19 mouse cellular contexts compared by ENCODE assay signal in genomic region chr3:86768969-86769368, GRCm38 (mm10).
A peak's percentile ranks its signal among the peaks of the same experiment; 100 is the strongest.
DNase-seq lines count a peak whose midpoint lies in the region; ATAC-seq lines count a peak whose summit lies in the region.
"Had no signal": no experiment of that assay in that cellular context is flagged by ENCODE, and none has a peak within 500 bp of the region (broad histone marks: within the 10 kb centered on the region; RNA-seq: fewer than 3 reads in every experiment).

No protein-coding gene starts in this region.

- H3K27ac ChIP-seq in hindbrain, embryonic 14.5 days = no peak overlapping the region
- no peak overlapping the region; the same call in 1 of the 2 replicates for H3K27ac ChIP-seq in hindbrain, embryonic 12.5 days
- H3K27ac ChIP-seq in embryonic facial prominence, embryonic 12.5 days = peak overlapping the region; percentile 65
- H3K27ac ChIP-seq in limb, embryonic 11.5 days (replicated peaks; ENCODE audit: low read depth, low read length) = peak overlapping the region; percentile 72
- H3K27ac ChIP-seq in midbrain, embryonic 15.5 days = 0 out of 2 replicates have a peak overlapping the region, but pooled peaks have one; percentile 26
- H3K27ac ChIP-seq: embryonic facial prominence, embryonic 15.5 days; forebrain, embryonic 13.5 days; liver, embryonic 14.5 days had no signal

- no peak overlapping the region for H3K9ac ChIP-seq in hindbrain, embryonic 14.5 days
- H3K9ac ChIP-seq in hindbrain, embryonic 12.5 days = no peak overlapping the region
- H3K9ac ChIP-seq in embryonic facial prominence, embryonic 12.5 days = no peak overlapping the region
- H3K9ac ChIP-seq in limb, embryonic 11.5 days (ENCODE audit: low read length) = no peak overlapping the region
- no peak overlapping the region for H3K9ac ChIP-seq in midbrain, embryonic 15.5 days
- H3K9ac ChIP-seq: embryonic facial prominence, embryonic 15.5 days; forebrain, embryonic 13.5 days; liver, embryonic 14.5 days had no signal

- H3K4me3 ChIP-seq in hindbrain, embryonic 14.5 days (replicated peaks; ENCODE audit: low read length) = no peak overlapping the region
- H3K4me3 ChIP-seq in hindbrain, embryonic 12.5 days = no peak overlapping the region
- no peak overlapping the region for H3K4me3 ChIP-seq in embryonic facial prominence, embryonic 12.5 days
- H3K4me3 ChIP-seq in limb, embryonic 11.5 days (ENCODE audit: low read depth, low read length) = no peak overlapping the region
- H3K4me3 ChIP-seq in midbrain, embryonic 15.5 days = no peak overlapping the region
- H3K4me3 ChIP-seq: embryonic facial prominence, embryonic 15.5 days; forebrain, embryonic 13.5 days had no signal

- no peak overlapping the region for H3K4me2 ChIP-seq in hindbrain, embryonic 14.5 days (replicated peaks)
- no peak overlapping the region for H3K4me2 ChIP-seq in hindbrain, embryonic 12.5 days (replicated peaks)
- H3K4me2 ChIP-seq in embryonic facial prominence, embryonic 12.5 days (replicated peaks) = peak overlapping the region; percentile 27; the same call in 1 of the 2 replicates
- H3K4me2 ChIP-seq in limb, embryonic 11.5 days (ENCODE audit: low read depth, severe bottlenecking) = peak overlapping the region; percentile 20; the same call in 1 of the 2 replicates
- H3K4me2 ChIP-seq in midbrain, embryonic 15.5 days = peak overlapping the region; percentile 10; the same call in 1 of the 2 replicates
- H3K4me2 ChIP-seq: embryonic facial prominence, embryonic 15.5 days; forebrain, embryonic 13.5 days; heart, embryonic 11.5 days had no signal

- no peaks in the 10 kb centered on the region for H3K27me3 ChIP-seq in hindbrain, embryonic 14.5 days (ENCODE audit: control insufficient read depth, insufficient read depth, low read length)
- H3K27me3 ChIP-seq in hindbrain, embryonic 12.5 days = no peaks in the 10 kb centered on the region; the same call in 1 of the 2 replicates
- H3K27me3 ChIP-seq in embryonic facial prominence, embryonic 12.5 days = no peaks in the 10 kb centered on the region
- no peaks in the 10 kb centered on the region for H3K27me3 ChIP-seq in limb, embryonic 11.5 days (ENCODE audit: control insufficient read depth, insufficient read depth, low read length)
- no peaks in the 10 kb centered on the region for H3K27me3 ChIP-seq in midbrain, embryonic 15.5 days (replicated peaks)
- H3K27me3 ChIP-seq: embryonic facial prominence, embryonic 15.5 days; forebrain, embryonic 13.5 days had no signal

- intact Hi-C loops in left cerebral cortex, postnatal 4 days (cut with DNase I) = loop anchor here (10.0 kb wide), 1 partner anchor 444 kb away; no protein-coding TSS in a partner anchor

- no peaks in the 10 kb centered on the region for H3K9me3 ChIP-seq in hindbrain, embryonic 14.5 days (ENCODE audit: control insufficient read depth, low read length)
- no peaks in the 10 kb centered on the region for H3K9me3 ChIP-seq in hindbrain, embryonic 12.5 days (replicated peaks)
- H3K9me3 ChIP-seq in embryonic facial prominence, embryonic 12.5 days = no peaks in the 10 kb centered on the region
- H3K9me3 ChIP-seq in limb, embryonic 11.5 days (ENCODE audit: control insufficient read depth, low read length) = no peaks in the 10 kb centered on the region
- no peaks in the 10 kb centered on the region for H3K9me3 ChIP-seq in midbrain, embryonic 15.5 days
- H3K9me3 ChIP-seq: embryonic facial prominence, embryonic 15.5 days; forebrain, embryonic 13.5 days had no signal

- no peaks in the 10 kb centered on the region; the same call in 1 of the 2 replicates for H3K36me3 ChIP-seq in hindbrain, embryonic 14.5 days (replicated peaks; ENCODE audit: control insufficient read depth, insufficient read depth)
- H3K36me3 ChIP-seq in hindbrain, embryonic 12.5 days = no peaks in the 10 kb centered on the region
- H3K36me3 ChIP-seq in embryonic facial prominence, embryonic 12.5 days = no peaks in the 10 kb centered on the region
- H3K36me3 ChIP-seq in limb, embryonic 11.5 days (ENCODE audit: control insufficient read depth, insufficient read depth, low read length) = no peaks in the 10 kb centered on the region
- H3K36me3 ChIP-seq in midbrain, embryonic 15.5 days (replicated peaks) = no peaks in the 10 kb centered on the region
- H3K36me3 ChIP-seq: embryonic facial prominence, embryonic 15.5 days had no signal

- ATAC-seq in hindbrain, embryonic 14.5 days (ENCODE audit: low FRiP score) = 0 out of 2 replicates have a peak, but pooled peaks have one; percentile 17
- ATAC-seq in hindbrain, embryonic 12.5 days (ENCODE audit: low FRiP score) = no peak
- ATAC-seq in embryonic facial prominence, embryonic 12.5 days (ENCODE audit: insufficient number of reproducible peaks, insufficient read depth, low FRiP score, low TSS enrichment) = no peak
- ATAC-seq in limb, embryonic 11.5 days (ENCODE audit: insufficient number of reproducible peaks, low FRiP score, low TSS enrichment, low read depth) = no peak
- peak; percentile 55; the same call in 1 of the 2 replicates for ATAC-seq in midbrain, embryonic 15.5 days (replicated peaks)
- ATAC-seq: forebrain, embryonic 13.5 days had no signal

- WGBS in hindbrain, embryonic 14.5 days = 64% methylated on average over 6 of the region's 6 CpGs
- 65% methylated on average over 6 of the region's 6 CpGs for WGBS in hindbrain, embryonic 12.5 days
- WGBS in embryonic facial prominence, embryonic 12.5 days = 45% methylated on average over 6 of the region's 6 CpGs
- WGBS in limb, embryonic 11.5 days = 56% methylated on average over 6 of the region's 6 CpGs
- WGBS in midbrain, embryonic 15.5 days = 18% methylated on average over 6 of the region's 6 CpGs

- no peak for DNase-seq in hindbrain, embryonic 14.5 days (ENCODE audit: low spot score)
- DNase-seq in limb, embryonic 11.5 days (ENCODE audit: low spot score) = no peak
- DNase-seq in left cerebral cortex, postnatal 4 days = no peak
- DNase-seq in ovary, adult 18-20 months (ENCODE audit: low spot score) = no peak
- DNase-seq: adrenal gland, adult 8-10 months; B cell, adult 2 months; cerebellum, adult 11-12 months; cerebellum, postnatal 36 days; kidney, adult 11 months; kidney, postnatal 10 days; retina, postnatal 1 day; thymus, postnatal 4 days had no signal

- peaks cover 6% of the 10 kb centered on the region; the same call in 1 of the 2 replicates for H3K4me1 ChIP-seq in hindbrain, embryonic 14.5 days (replicated peaks; ENCODE audit: control insufficient read depth, insufficient read depth, low read length)
- peaks cover 14% of the 10 kb centered on the region for H3K4me1 ChIP-seq in hindbrain, embryonic 12.5 days
- peaks cover 21% of the 10 kb centered on the region for H3K4me1 ChIP-seq in embryonic facial prominence, embryonic 12.5 days
- peaks cover 15% of the 10 kb centered on the region for H3K4me1 ChIP-seq in limb, embryonic 11.5 days (ENCODE audit: control insufficient read depth, insufficient read depth, low read length)
- peaks cover 13% of the 10 kb centered on the region for H3K4me1 ChIP-seq in midbrain, embryonic 15.5 days
- H3K4me1 ChIP-seq: forebrain, embryonic 13.5 days had no signal

Comparison
In these comparisons a context has a peak if more than half of its experiments do, and no peak if none do; other contexts are left out.
1. ATAC-seq: peak in hindbrain, embryonic 14.5 days (single experiment) and midbrain, embryonic 15.5 days (single experiment); none in hindbrain, embryonic 12.5 days (single experiment), embryonic facial prominence, embryonic 12.5 days (single experiment) and limb, embryonic 11.5 days (single experiment).
2. H3K27ac ChIP-seq: peak in embryonic facial prominence, embryonic 12.5 days (single experiment), limb, embryonic 11.5 days (single experiment) and midbrain, embryonic 15.5 days (single experiment); none in hindbrain, embryonic 14.5 days (single experiment) and hindbrain, embryonic 12.5 days (single experiment).
3. H3K4me2 ChIP-seq: peak in embryonic facial prominence, embryonic 12.5 days (single experiment), limb, embryonic 11.5 days (single experiment) and midbrain, embryonic 15.5 days (single experiment); none in hindbrain, embryonic 14.5 days (single experiment) and hindbrain, embryonic 12.5 days (single experiment).